Mouse (Mus musculus) liver, postnatal 0 days (tissue): ENCODE data around the gene Cops9. TPM values are rescaled to one million over a fixed set of nuclear protein-coding genes. Genes with fewer than 3 reads are reported as not detected.
A peak's percentile ranks its signal among the peaks of the same experiment; 100 is the strongest.

Experiments
- ATAC-seq: fragments of 200-750 bp; cut with Nextera tagmentation; 2 replicates; pipeline ENCODE4 v1.8.0; 2017; ENCODE audit warnings: mild to moderate bottlenecking, moderate library complexity
- DNase-seq: peaks from one replicate; pipeline ENCODE4 v3.0.0-alpha.2; 2016
- H3K27ac ChIP-seq: fragments of 300-500 bp; sonication (generic); 2 replicates; pipeline ENCODE4 v1.5.1; 2014; ENCODE audit warnings: antibody characterized with exemption, moderate library complexity, mild to moderate bottlenecking, low read depth
- H3K27me3 ChIP-seq: fragments of 300-500 bp; sonication (generic); 2 replicates; pipeline ENCODE4 v1.6.1; 2014; ENCODE audit warnings: low read length, control low read depth, mixed read lengths; ENCODE audit not compliant: insufficient read depth
- H3K36me3 ChIP-seq: fragments of 300-500 bp; sonication (generic); replicated peaks from 2 replicates; pipeline ENCODE4 v1.6.1; 2014; ENCODE audit warnings: mild to moderate bottlenecking, control low read depth, low read length, moderate library complexity, mixed read lengths; ENCODE audit not compliant: insufficient read depth
- H3K4me1 ChIP-seq: fragments of 300-500 bp; sonication (generic); 2 replicates; pipeline ENCODE4 v1.6.1; 2014; ENCODE audit warnings: antibody characterized with exemption, mild to moderate bottlenecking, control low read depth; ENCODE audit not compliant: insufficient read depth
- H3K4me2 ChIP-seq: fragments of 300-500 bp; sonication (generic); 2 replicates; pipeline ENCODE4 v1.6.1; 2014; ENCODE audit warnings: low read depth, mild to moderate bottlenecking, low read length, moderate library complexity, mixed read lengths
- H3K4me3 ChIP-seq: fragments of 300-500 bp; sonication (generic); 2 replicates; pipeline ENCODE4 v1.5.1; 2014; ENCODE audit warnings: low read depth, low read length
- H3K9ac ChIP-seq: fragments of 300-500 bp; sonication (generic); replicated peaks from 2 replicates; pipeline ENCODE4 v1.6.1; 2014; ENCODE audit warnings: mild to moderate bottlenecking, moderate library complexity
- H3K9me3 ChIP-seq: fragments of 300-500 bp; sonication (generic); 2 replicates; pipeline ENCODE4 v1.6.1; 2016; ENCODE audit warnings: mild to moderate bottlenecking, control low read depth, low read length, mixed read lengths
- CTCF ChIP-seq: sonication (generic); IDR thresholded peaks from 2 replicates; pipeline ENCODE4 v1.5.1; 2016; ENCODE audit warnings: antibody characterized with exemption, low read depth
- EP300 ChIP-seq: IDR thresholded peaks from 2 replicates; pipeline ENCODE4 v1.6.1; 2016; ENCODE audit warnings: antibody characterized with exemption, low read depth, mild to moderate bottlenecking
- WGBS: fragments of 180-500 bp; shearing (Covaris S2); extraction: QIAGEN DNeasy Blood & Tissue Kit; methylation state at CpG from one replicate; pipeline ENCODE4 v1.1.7; 2014; ENCODE audit not compliant: insufficient replicate concordance; 5-methylcytosine and 5-hydroxymethylcytosine counted together
- polyA plus RNA-seq: library from polyadenylated mRNA; unstranded; fragments of >200 nt; fragmentation: Nextera tagmentation; extraction: Ambion mirVana; gene quantifications from 2 replicates; pipeline ENCODE4 v1.2.1, GENCODE M21; 2015

Gene Cops9
- polyA plus RNA-seq, 1 experiment from 2014 or later: 222 TPM

DNA sequence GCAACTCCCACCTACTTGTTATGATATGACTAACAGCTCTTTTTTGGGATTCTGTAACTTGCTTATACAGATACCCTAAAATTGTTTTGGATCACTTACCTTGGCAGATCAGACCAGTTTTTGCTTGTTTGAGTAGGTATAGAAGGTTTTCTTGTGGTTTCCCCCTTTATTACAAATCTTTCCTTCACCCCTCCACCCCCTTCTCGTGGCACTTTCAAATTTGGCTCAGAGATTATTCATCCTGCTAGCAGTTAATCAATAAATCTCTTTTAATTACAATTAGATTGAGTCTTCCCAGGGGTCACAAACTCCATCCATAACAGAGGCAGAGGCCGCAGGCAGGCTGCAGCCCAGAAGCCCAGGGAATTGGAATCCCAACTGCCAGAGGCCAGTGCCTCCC lies 24.3 kb downstream of the Cops9 start, which contains the start of gene Olfr12:
Olfr12 (plus strand) TSS at position 301 of the 400 bp plus-strand sequence.
- H3K4me2 ChIP-seq: no peak within 1 kb of the TSS
- no peak for DNase-seq
- H3K36me3 ChIP-seq: no peaks in the 10 kb centered on the region
- no peak for TF ChIP-seq CTCF
- TF ChIP-seq EP300: no peak
- no peak for ATAC-seq
- no peak within 1 kb of the TSS for H3K27ac ChIP-seq
- 65% methylated on average over 2 of the region's 2 CpGs for WGBS
- no peak within 1 kb of the TSS for H3K4me3 ChIP-seq
- no peak within 1 kb of the TSS for H3K9ac ChIP-seq
- H3K27me3 ChIP-seq: no peaks in the 10 kb centered on the region
- H3K4me1 ChIP-seq: no peaks in the 10 kb centered on the region
- H3K9me3 ChIP-seq: no peaks in the 10 kb centered on the region

DNA sequence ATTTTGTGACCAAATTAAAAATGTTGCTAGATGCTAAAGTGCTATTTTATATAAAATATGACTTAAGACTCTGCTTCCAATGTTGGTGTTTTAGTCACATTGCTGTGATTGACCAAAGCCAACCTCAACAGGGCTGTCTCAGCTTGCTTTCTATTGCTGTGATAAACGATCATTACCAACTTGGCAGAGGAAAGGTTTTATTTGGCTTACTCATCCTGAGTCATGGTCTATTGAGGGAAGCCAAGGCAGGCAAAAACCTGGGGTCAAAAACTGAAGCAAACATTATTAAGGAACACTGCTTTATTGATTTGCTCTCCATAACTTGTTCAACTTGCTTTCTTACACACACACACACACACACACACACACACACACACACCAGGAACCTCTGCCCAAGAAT lies 25.7 kb downstream of the Cops9 start:
- TF ChIP-seq EP300 (no peak), CTCF (no peak)
- no peak for ATAC-seq
- Histone ChIP-seq H3K27ac (no peak overlapping the region), H3K27me3 (no peaks in the 10 kb centered on the region), H3K4me2 (no peak overlapping the region), H3K9me3 (no peaks in the 10 kb centered on the region), H3K36me3 (no peaks in the 10 kb centered on the region), H3K4me3 (no peak overlapping the region), H3K4me1 (no peaks in the 10 kb centered on the region), H3K9ac (no peak overlapping the region)
- no peak for DNase-seq
- 43% methylated on average over 1 of the region's 1 CpGs for WGBS

DNA sequence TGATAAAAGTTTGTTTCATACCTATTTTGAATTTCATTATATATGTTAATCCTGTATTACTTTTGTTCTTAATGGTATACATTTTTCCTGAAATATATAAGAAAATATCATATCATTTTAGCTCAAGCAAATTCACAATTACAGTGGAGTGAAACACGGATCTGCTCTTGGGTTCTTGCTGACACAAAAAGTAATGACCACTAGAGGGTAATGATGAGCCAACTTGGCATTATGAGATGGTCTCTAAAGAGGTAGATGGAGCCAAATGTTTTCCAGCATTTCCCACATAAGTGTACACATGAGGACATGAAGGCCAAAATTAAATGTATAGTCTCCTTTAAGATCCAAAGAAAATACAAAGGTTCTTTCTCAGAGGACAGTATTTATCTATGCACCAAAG lies 27.3 kb downstream of the Cops9 start:
- no peak for DNase-seq
- no peak overlapping the region for H3K27ac ChIP-seq
- H3K4me3 ChIP-seq: no peak overlapping the region
- H3K9ac ChIP-seq: no peak overlapping the region
- no peaks in the 10 kb centered on the region for H3K9me3 ChIP-seq
- H3K4me2 ChIP-seq: no peak overlapping the region
- 2% methylated on average over 1 of the region's 1 CpGs for WGBS
- ATAC-seq: no peak
- TF ChIP-seq EP300 (no peak), CTCF (peak; percentile 54)
- H3K36me3 ChIP-seq: no peaks in the 10 kb centered on the region
- no peaks in the 10 kb centered on the region for H3K4me1 ChIP-seq
- no peaks in the 10 kb centered on the region for H3K27me3 ChIP-seq

DNA sequence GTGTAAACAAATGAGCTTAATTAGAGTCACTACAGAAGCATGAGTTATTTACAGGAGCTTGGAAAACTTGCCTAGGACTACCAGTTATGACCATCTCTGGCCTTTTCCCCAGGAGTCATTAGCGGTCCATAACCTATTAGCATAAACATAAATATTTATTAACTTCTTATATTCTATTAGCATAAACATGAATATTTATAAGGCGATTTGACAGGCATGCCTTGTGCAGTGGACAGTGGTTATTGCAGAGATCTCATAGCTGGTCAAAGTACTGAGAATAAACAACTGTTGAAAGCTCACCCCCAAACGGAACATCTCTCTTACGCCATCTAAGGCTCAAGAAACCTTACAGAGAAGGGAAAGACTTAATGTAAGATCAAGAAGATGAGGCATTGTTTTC lies 28.6 kb downstream of the Cops9 start:
- no peak for DNase-seq
- TF ChIP-seq EP300 (no peak), CTCF (no peak)
- H3K9me3 ChIP-seq: no peaks in the 10 kb centered on the region

DNA sequence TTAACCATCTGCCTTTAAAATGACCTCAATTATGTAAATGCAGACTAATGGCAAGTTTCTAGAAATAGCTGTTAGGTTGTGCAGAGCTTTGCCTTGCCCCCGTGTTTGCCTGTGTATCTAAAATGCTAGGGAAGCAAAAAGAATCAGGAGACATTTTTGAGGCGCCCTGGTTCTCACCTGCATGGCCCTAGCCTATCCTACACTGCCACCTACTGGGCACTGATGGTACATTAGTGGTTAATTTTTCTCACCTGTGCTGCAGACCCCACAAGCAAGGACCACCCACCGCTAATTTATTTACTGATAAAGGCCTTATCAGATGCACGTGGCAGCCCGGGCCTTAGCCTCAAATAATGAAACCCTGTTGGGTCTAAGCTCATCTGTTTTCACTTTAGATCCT lies 30.8 kb downstream of the Cops9 start:
- no peak overlapping the region for H3K4me3 ChIP-seq
- no peaks in the 10 kb centered on the region for H3K4me1 ChIP-seq
- peak; percentile 58 for DNase-seq
- peak; percentile 86 for TF ChIP-seq CTCF
- TF ChIP-seq EP300: no peak
- 4% methylated on average over 5 of the region's 5 CpGs for WGBS
- H3K27me3 ChIP-seq: no peaks in the 10 kb centered on the region
- no peak for ATAC-seq
- no peak overlapping the region for H3K9ac ChIP-seq
- no peak overlapping the region for H3K27ac ChIP-seq
- H3K9me3 ChIP-seq: no peaks in the 10 kb centered on the region
- no peaks in the 10 kb centered on the region for H3K36me3 ChIP-seq
- H3K4me2 ChIP-seq: no peak overlapping the region

More for the DNA sequence above, 28.6 kb downstream of the Cops9 start:
- H3K27ac ChIP-seq: no peak overlapping the region
- no peaks in the 10 kb centered on the region for H3K27me3 ChIP-seq
- H3K4me1 ChIP-seq: no peaks in the 10 kb centered on the region
- H3K36me3 ChIP-seq: no peaks in the 10 kb centered on the region
- H3K4me2 ChIP-seq: no peak overlapping the region
- H3K9ac ChIP-seq: no peak overlapping the region
- no peak for ATAC-seq
- WGBS: 49% methylated on average over 4 of the region's 4 CpGs
- H3K4me3 ChIP-seq: no peak overlapping the region

DNA sequence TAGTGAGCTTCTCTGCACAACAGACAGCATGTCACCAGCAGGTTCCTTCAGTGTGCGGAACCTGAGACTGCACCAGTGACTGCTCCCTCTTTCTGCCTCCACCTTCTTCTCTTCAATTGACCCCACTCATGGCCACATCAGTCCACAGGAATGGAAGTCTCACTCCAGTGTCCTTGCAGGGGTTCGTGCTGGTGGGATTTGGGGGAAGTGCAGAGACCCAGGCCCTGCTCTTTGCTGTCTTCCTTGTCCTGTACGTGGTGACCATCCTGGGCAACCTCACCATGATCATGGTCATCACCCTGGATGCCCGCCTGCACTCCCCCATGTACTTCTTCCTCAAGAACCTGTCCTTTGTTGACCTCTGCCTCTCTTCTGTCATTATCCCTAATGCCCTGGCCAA lies 34.1 kb downstream of the Cops9 start:
- H3K27me3 ChIP-seq: no peaks in the 10 kb centered on the region
- H3K27ac ChIP-seq: no peak overlapping the region
- no peak for DNase-seq
- H3K4me2 ChIP-seq: no peak overlapping the region
- no peak for ATAC-seq
- 58% methylated on average over 4 of the region's 4 CpGs for WGBS
- H3K4me3 ChIP-seq: no peak overlapping the region
- H3K36me3 ChIP-seq: no peaks in the 10 kb centered on the region
- H3K9ac ChIP-seq: no peak overlapping the region
- H3K9me3 ChIP-seq: no peaks in the 10 kb centered on the region
- TF ChIP-seq CTCF (no peak), EP300 (no peak)
- H3K4me1 ChIP-seq: no peaks in the 10 kb centered on the region

DNA sequence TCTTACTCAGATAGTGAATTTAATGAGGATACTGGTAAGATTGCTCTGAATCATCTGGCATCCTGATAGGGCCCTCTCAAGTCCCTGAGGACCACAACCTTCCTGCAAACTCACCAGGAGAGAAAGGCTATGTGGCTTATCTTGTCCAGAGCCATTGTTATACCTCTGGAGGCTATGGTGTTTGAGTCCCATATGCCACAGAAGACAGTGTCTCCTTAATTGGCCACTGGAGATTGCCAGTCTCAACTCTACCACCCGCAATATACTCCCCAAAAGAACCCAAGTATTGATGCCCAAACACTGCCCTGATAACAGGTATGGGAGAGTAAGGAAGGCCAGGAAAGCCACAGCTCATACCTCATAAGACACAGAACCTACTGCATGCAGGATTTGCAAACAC lies 36.3 kb downstream of the Cops9 start, which contains the start of gene Olfr1410:
Olfr1410 (plus strand) TSS at position 301 of the 400 bp plus-strand sequence.
- Histone ChIP-seq H3K4me2 (no peak within 1 kb of the TSS), H3K4me3 (no peak within 1 kb of the TSS), H3K27me3 (no peaks in the 10 kb centered on the region), H3K4me1 (no peaks in the 10 kb centered on the region), H3K27ac (no peak within 1 kb of the TSS), H3K9me3 (no peaks in the 10 kb centered on the region), H3K9ac (no peak within 1 kb of the TSS), H3K36me3 (no peaks in the 10 kb centered on the region)
- TF ChIP-seq CTCF (no peak), EP300 (no peak)
- ATAC-seq: no peak
- 71% methylated on average over 1 of the region's 1 CpGs for WGBS
- DNase-seq: no peak
